Mouse (Mus musculus) E14TG2a.4 (cell line): ENCODE data around the gene Rack1.
A peak's percentile ranks its signal among the peaks of the same experiment; 100 is the strongest.
"Not testable (repeated sequence)": the region's sequence is repeated elsewhere in the genome, so short reads cannot be mapped to it uniquely, and the experiment has no call there.

ENCODE experiments used
- H3K27me3 ChIP-seq: 2 replicates; pipeline ENCODE4 v1.6.1; 2014; ENCODE audit warnings: low read length, control low read depth; ENCODE audit not compliant: insufficient read depth
- H3K36me3 ChIP-seq: 2 replicates; pipeline ENCODE4 v1.6.1; 2014; ENCODE audit warnings: low read length, control low read depth; ENCODE audit not compliant: insufficient read depth
- H3K4me1 ChIP-seq: replicated peaks from 2 replicates; pipeline ENCODE4 v1.6.1; 2014; ENCODE audit warnings: low read depth, low read length, control low read depth
- H3K4me3 ChIP-seq: replicated peaks from 2 replicates; pipeline ENCODE4 v1.5.1; 2014; ENCODE audit warnings: mild to moderate bottlenecking, low read length
- H3K9me3 ChIP-seq: 2 replicates; pipeline ENCODE4 v1.6.1; 2014; ENCODE audit warnings: low read length, control low read depth
- CTCF ChIP-seq: conservative IDR thresholded peaks from 2 replicates; pipeline ENCODE4 v1.5.1; 2014; ENCODE audit warnings: low read length
- NANOG ChIP-seq: IDR thresholded peaks from 2 replicates; pipeline ENCODE4 v1.6.1; 2014; ENCODE audit warnings: borderline replicate concordance, low read length, mixed read lengths
- POU5F1 ChIP-seq: IDR thresholded peaks from 2 replicates; pipeline ENCODE4 v1.6.1; 2014; ENCODE audit warnings: low read length, borderline replicate concordance

Rack1 gene

GRCm38 (mm10) chr11:48799921-48800701 lies at the start of gene Rack1:
Gene Rack1 (plus strand): TSS chr11:48800332.
- Histone ChIP-seq H3K27me3 (no peaks in the 10 kb centered on the region), H3K4me3 (peak within 1 kb of the TSS; percentile 98), H3K9me3 (no peaks in the 10 kb centered on the region), H3K36me3 (peaks cover 50% of the 10 kb centered on the region), H3K4me1 (peaks cover 62% of the 10 kb centered on the region)
- TF ChIP-seq NANOG, result no peak
- TF ChIP-seq POU5F1, result no peak
- no peak for TF ChIP-seq CTCF

GRCm38 (mm10) chr11:48750428-48750827 lies 49.7 kb upstream of the Rack1 start:
- H3K36me3 ChIP-seq, result no peaks in the 10 kb centered on the region
- 0 out of 2 replicates have a peak, but pooled peaks cover 6% of the 10 kb centered on the region for H3K27me3 ChIP-seq
- H3K4me1 ChIP-seq, result no peaks in the 10 kb centered on the region
- no peak overlapping the region for H3K4me3 ChIP-seq
- H3K9me3 ChIP-seq, result peaks cover 10% of the 10 kb centered on the region; the same call in 1 of the 2 replicates
- TF ChIP-seq CTCF (peak; percentile 59), NANOG (no peak), POU5F1 (no peak)

- not testable (repeated sequence) for H3K4me3 ChIP-seq, H3K36me3 ChIP-seq, H3K4me1 ChIP-seq, H3K9me3 ChIP-seq
- peaks cover 13% of the 10 kb centered on the region for H3K27me3 ChIP-seq
Observed at GRCm38 (mm10) chr11:48753534-48753933, 46.6 kb upstream of the Rack1 start.

GRCm38 (mm10) chr11:48759021-48759420 lies 41.1 kb upstream of the Rack1 start:
- peaks cover 19% of the 10 kb centered on the region for H3K27me3 ChIP-seq
- TF ChIP-seq POU5F1, result no peak
- TF ChIP-seq NANOG, result no peak
- no peak for TF ChIP-seq CTCF
- H3K36me3 ChIP-seq, result no peaks in the 10 kb centered on the region
- no peak overlapping the region for H3K4me3 ChIP-seq
- H3K9me3 ChIP-seq, result no peaks in the 10 kb centered on the region
- peaks cover 8% of the 10 kb centered on the region; the same call in 1 of the 2 replicates for H3K4me1 ChIP-seq

GRCm38 (mm10) chr11:48764119-48764518 lies 36.0 kb upstream of the Rack1 start:
- TF ChIP-seq CTCF (no peak), POU5F1 (no peak), NANOG (no peak)
- peaks cover 14% of the 10 kb centered on the region for H3K27me3 ChIP-seq
- H3K9me3 ChIP-seq, result no peaks in the 10 kb centered on the region
- H3K36me3 ChIP-seq, result no peaks in the 10 kb centered on the region
- H3K4me1 ChIP-seq, result no peaks in the 10 kb centered on the region
- H3K4me3 ChIP-seq, result no peak overlapping the region

- H3K27me3 ChIP-seq, result peaks cover 4% of the 10 kb centered on the region
- no peaks in the 10 kb centered on the region for H3K9me3 ChIP-seq
- no peaks in the 10 kb centered on the region for H3K4me1 ChIP-seq
- no peak for TF ChIP-seq POU5F1
- TF ChIP-seq NANOG, result no peak
- TF ChIP-seq CTCF, result no peak
- no peak overlapping the region for H3K4me3 ChIP-seq
- no peaks in the 10 kb centered on the region for H3K36me3 ChIP-seq
Observed at GRCm38 (mm10) chr11:48767195-48767876, 32.8 kb upstream of the Rack1 start.

- Histone ChIP-seq H3K36me3 (no peaks in the 10 kb centered on the region), H3K9me3 (no peaks in the 10 kb centered on the region), H3K4me3 (no peak overlapping the region), H3K4me1 (peaks cover 12% of the 10 kb centered on the region), H3K27me3 (no peaks in the 10 kb centered on the region)
- TF ChIP-seq CTCF (peak; percentile 80), NANOG (no peak)
Observed at GRCm38 (mm10) chr11:48771691-48772090, 28.4 kb upstream of the Rack1 start.

- no peaks in the 10 kb centered on the region for H3K9me3 ChIP-seq
- no peaks in the 10 kb centered on the region for H3K27me3 ChIP-seq
- no peak overlapping the region for H3K4me3 ChIP-seq
- peak; percentile 87 for TF ChIP-seq CTCF
- TF ChIP-seq POU5F1, result no peak
- peaks cover 19% of the 10 kb centered on the region for H3K4me1 ChIP-seq
- no peaks in the 10 kb centered on the region for H3K36me3 ChIP-seq
Observed at GRCm38 (mm10) chr11:48774443-48775298, 25.5 kb upstream of the Rack1 start.
